Mouse (Mus musculus) forebrain, embryonic 11.5 days (tissue): ENCODE data around the gene Azin2. TPM values are rescaled to one million over a fixed set of nuclear protein-coding genes. Genes with fewer than 3 reads are reported as not detected.
A peak's percentile ranks its signal among the peaks of the same experiment; 100 is the strongest.

Experiments
- ATAC-seq: fragments of 200-750 bp; cut with Nextera tagmentation; replicated peaks from 2 replicates; pipeline ENCODE4 v1.8.0; 2017; ENCODE audit warnings: moderate TSS enrichment; ENCODE audit not compliant: low FRiP score
- DNase-seq: peaks from one replicate; pipeline ENCODE4 v3.0.0-alpha.2; 2017; ENCODE audit warnings: low spot score
- H3K27ac ChIP-seq: fragments of 300-500 bp; sonication (generic); 2 replicates; pipeline ENCODE4 v1.5.1; 2014; ENCODE audit warnings: low read depth, low read length
- H3K27me3 ChIP-seq: fragments of 300-500 bp; sonication (generic); 2 replicates; pipeline ENCODE4 v1.6.1; 2014; ENCODE audit warnings: mild to moderate bottlenecking, low read length, mixed read lengths; ENCODE audit not compliant: control insufficient read depth, insufficient read depth
- H3K36me3 ChIP-seq: fragments of 300-500 bp; sonication (generic); 2 replicates; pipeline ENCODE4 v1.6.1; 2014; ENCODE audit warnings: mild to moderate bottlenecking, low read length, moderate library complexity, mixed read lengths; ENCODE audit not compliant: control insufficient read depth, insufficient read depth
- H3K4me1 ChIP-seq: fragments of 300-500 bp; sonication (generic); replicated peaks from 2 replicates; pipeline ENCODE4 v1.6.1; 2014; ENCODE audit warnings: low read length, mixed read lengths; ENCODE audit not compliant: control insufficient read depth, insufficient read depth
- H3K4me2 ChIP-seq: fragments of 300-500 bp; sonication (generic); 2 replicates; pipeline ENCODE4 v1.6.1; 2014; ENCODE audit warnings: low read depth, mild to moderate bottlenecking, low read length, moderate library complexity, mixed read lengths; ENCODE audit not compliant: severe bottlenecking
- H3K4me3 ChIP-seq: fragments of 300-500 bp; sonication (generic); 2 replicates; pipeline ENCODE4 v1.5.1; 2014; ENCODE audit warnings: low read depth, low read length
- H3K9ac ChIP-seq: fragments of 300-500 bp; sonication (generic); 2 replicates; pipeline ENCODE4 v1.6.1; 2014; ENCODE audit warnings: low read length
- H3K9me3 ChIP-seq: fragments of 300-500 bp; sonication (generic); 2 replicates; pipeline ENCODE4 v1.6.1; 2016; ENCODE audit warnings: low read length, mixed read lengths; ENCODE audit not compliant: control insufficient read depth
- WGBS: fragments of 180-500 bp; shearing (Covaris S2); extraction: QIAGEN DNeasy Blood & Tissue Kit; methylation state at CpG from one replicate; pipeline ENCODE4 v1.1.7; 2014; 5-methylcytosine and 5-hydroxymethylcytosine counted together
- polyA plus RNA-seq: library from polyadenylated mRNA; unstranded; fragments of >200 nt; fragmentation: Nextera tagmentation; extraction: Ambion mirVana; gene quantifications from 2 replicates; pipeline ENCODE4 v1.2.1, GENCODE M21; 2014

Azin2 gene
- polyA plus RNA-seq, 1 experiment from 2014 or later: 11.5 TPM

DNA sequence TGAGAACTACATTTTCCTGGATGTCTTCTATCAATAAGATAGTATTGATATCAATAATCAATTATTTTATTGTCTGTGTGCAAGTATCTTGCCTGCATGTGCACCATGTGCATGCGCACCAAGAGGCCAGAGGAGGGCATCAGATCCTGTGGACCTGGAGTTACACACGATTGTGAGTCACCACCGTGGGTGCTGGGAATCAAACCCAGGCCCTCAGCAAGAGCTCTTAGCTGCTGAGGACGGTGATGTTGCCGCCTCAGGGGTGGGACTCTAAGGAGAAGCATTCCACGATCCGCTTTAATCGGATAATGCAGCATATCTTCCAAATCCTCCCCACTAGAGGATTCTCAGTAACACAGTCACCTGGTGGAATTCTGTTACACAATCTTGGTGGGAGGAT is 76.7 kb downstream of the Azin2 start:
- Histone ChIP-seq H3K9ac (no peak overlapping the region), H3K36me3 (no peaks in the 10 kb centered on the region; the same call in 1 of the 2 replicates), H3K4me3 (no peak overlapping the region), H3K4me1 (peaks cover 3% of the 10 kb centered on the region; the same call in 1 of the 2 replicates), H3K4me2 (no peak overlapping the region), H3K27ac (no peak overlapping the region), H3K9me3 (peaks cover 3% of the 10 kb centered on the region; the same call in 1 of the 2 replicates), H3K27me3 (0 out of 2 replicates have a peak, but pooled peaks cover 4% of the 10 kb centered on the region)
- 92% methylated on average over 8 of the region's 8 CpGs for WGBS
- no peak for ATAC-seq
- no peak for DNase-seq

GRCm38 (mm10) chr4:128884711-128885095 is 77.5 kb downstream of the Azin2 start:
- Histone ChIP-seq H3K9ac (no peak overlapping the region), H3K4me3 (peak overlapping the region; percentile 74), H3K4me2 (peak overlapping the region; percentile 100), H3K27me3 (0 out of 2 replicates have a peak, but pooled peaks cover 4% of the 10 kb centered on the region), H3K27ac (no peak overlapping the region), H3K36me3 (no peaks in the 10 kb centered on the region; the same call in 1 of the 2 replicates), H3K9me3 (peaks cover 3% of the 10 kb centered on the region; the same call in 1 of the 2 replicates), H3K4me1 (peaks cover 4% of the 10 kb centered on the region; the same call in 1 of the 2 replicates)
- no peak for ATAC-seq
- WGBS: 52% methylated on average over 5 of the region's 5 CpGs
- no peak for DNase-seq

DNA sequence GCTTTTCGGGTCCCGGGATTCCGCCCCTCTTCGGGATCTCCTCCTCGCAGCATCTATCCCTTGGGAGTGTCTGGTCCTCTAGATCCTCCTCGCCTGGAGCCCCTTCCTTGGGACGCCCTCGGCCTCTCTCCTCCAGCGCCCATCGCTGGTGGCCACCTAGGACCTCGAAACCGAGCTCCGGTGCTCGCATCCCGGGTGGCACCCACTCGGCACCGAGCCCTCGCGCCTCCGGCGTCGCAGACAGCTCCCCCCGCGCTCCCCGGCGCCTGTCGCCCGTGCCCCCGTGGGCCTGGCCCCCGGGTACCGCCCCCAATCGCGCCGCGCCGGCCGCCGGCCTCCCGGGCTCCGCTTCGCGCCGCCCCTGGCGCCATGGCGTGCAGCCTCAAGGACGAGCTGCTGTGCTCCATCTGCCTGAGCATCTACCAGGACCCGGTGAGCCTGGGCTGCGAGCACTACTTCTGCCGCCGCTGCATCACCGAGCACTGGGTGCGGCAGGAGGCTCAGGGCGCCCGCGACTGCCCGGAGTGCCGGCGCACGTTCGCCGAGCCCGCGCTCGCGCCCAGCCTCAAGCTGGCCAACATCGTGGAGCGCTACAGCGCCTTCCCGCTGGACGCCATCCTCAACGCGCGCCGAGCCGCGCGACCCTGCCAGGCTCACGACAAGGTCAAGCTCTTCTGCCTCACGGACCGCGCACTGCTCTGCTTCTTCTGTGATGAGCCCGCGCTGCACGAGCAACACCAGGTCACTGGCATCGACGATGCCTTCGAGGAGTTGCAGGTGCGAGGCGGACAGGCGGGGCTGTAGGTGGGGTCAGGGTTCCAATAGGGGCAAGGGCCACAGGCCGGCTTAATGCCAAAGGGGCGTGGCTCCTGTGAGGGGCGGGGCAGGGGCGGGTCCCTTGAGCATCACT is 78.2 kb downstream of the Azin2 start:
- peak; percentile 58 for ATAC-seq
- Histone ChIP-seq H3K9ac (peak overlapping the region; percentile 55), H3K4me1 (peaks cover 10% of the 10 kb centered on the region; the same call in 1 of the 2 replicates), H3K9me3 (peaks cover 3% of the 10 kb centered on the region; the same call in 1 of the 2 replicates), H3K4me2 (peak overlapping the region; percentile 100), H3K27me3 (0 out of 2 replicates have a peak, but pooled peaks cover 4% of the 10 kb centered on the region), H3K4me3 (peak overlapping the region; percentile 74), H3K36me3 (no peaks in the 10 kb centered on the region; the same call in 1 of the 2 replicates), H3K27ac (no peak overlapping the region)
- peak; percentile 77 for DNase-seq
- under 1% methylated on average over 93 of the region's 94 CpGs for WGBS

DNA sequence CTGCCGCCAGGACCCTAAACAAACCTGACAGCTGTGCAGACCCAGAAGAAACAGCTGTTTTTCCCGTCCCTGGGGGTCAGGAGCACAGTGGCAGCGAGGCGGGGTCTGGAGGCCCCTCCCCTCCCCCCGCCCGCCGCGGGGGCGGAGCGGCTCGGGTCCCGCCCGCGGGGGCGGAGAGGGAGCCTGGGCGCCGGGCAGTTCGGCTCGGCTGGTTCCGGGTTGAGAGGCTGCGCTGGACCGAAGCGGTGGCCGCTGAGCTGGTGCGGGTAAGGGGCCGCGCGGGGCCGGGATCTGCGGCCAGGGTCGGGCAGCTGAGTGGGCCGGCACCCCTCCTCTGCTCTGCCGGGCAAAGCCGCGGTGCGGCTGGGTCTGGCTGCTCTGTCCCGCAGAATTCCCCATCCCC is 78.9 kb downstream of the Azin2 start, which contains the start of gene Trim62:
Gene Trim62, plus strand, starts transcription at position 202 of the 403 bp plus-strand sequence.
- DNase-seq: peak; percentile 87
- peaks cover 3% of the 10 kb centered on the region; the same call in 1 of the 2 replicates for H3K9me3 ChIP-seq
- ATAC-seq: peak; percentile 62
- WGBS: under 1% methylated on average over 30 of the region's 37 CpGs
- peaks cover 4% of the 10 kb centered on the region; the same call in 1 of the 2 replicates for H3K27me3 ChIP-seq
- no peak within 1 kb of the TSS for H3K27ac ChIP-seq
- H3K9ac ChIP-seq: peak within 1 kb of the TSS; percentile 55
- peak within 1 kb of the TSS; percentile 74 for H3K4me3 ChIP-seq
- no peaks in the 10 kb centered on the region; the same call in 1 of the 2 replicates for H3K36me3 ChIP-seq
- H3K4me2 ChIP-seq: peak within 1 kb of the TSS; percentile 100
- H3K4me1 ChIP-seq: peaks cover 12% of the 10 kb centered on the region; the same call in 1 of the 2 replicates

Other genes starting within 250 kb of the Azin2 start
- 0.56 TPM in 2 replicates for gene A3galt2, start 207.1 kb downstream of the Azin2 start, polyA plus RNA-seq
- gene Zfp362, start 156.4 kb downstream of the Azin2 start, polyA plus RNA-seq: 53.0 and 55.2 TPM in 2 replicates
- 9.4 and 11.0 TPM in 2 replicates for gene Trim62, start 78.9 kb downstream of the Azin2 start, polyA plus RNA-seq
- 173 and 174 TPM in 2 replicates for gene Ak2, start 29.5 kb upstream of the Azin2 start, polyA plus RNA-seq
- 10.1 and 12.2 TPM in 2 replicates for gene Rnf19b, start 95.8 kb upstream of the Azin2 start, polyA plus RNA-seq
- gene Tmem54, start 143.1 kb upstream of the Azin2 start, polyA plus RNA-seq: 1.5 and 2.0 TPM in 2 replicates
- gene Hpca, start 159.6 kb upstream of the Azin2 start, polyA plus RNA-seq: 0.87 and 1.2 TPM in 2 replicates
- gene Fndc5, start 174.6 kb upstream of the Azin2 start, polyA plus RNA-seq: 0.63 and 1.4 TPM in 2 replicates
- gene S100pbp, start 227.3 kb upstream of the Azin2 start, polyA plus RNA-seq: 25.4 and 30.7 TPM in 2 replicates
- 113 and 118 TPM in 2 replicates for gene Yars, start 227.3 kb upstream of the Azin2 start, polyA plus RNA-seq